Mouse (Mus musculus) colon, adult 2 months (tissue): Measurements from ENCODE around the gene Nusap1. TPM values are rescaled to one million over a fixed set of nuclear protein-coding genes. Genes with fewer than 3 reads are reported as not detected.

Experiments
- polyA plus RNA-seq: library from polyadenylated mRNA; depleted of rRNA; stranded (reverse); fragments of >200 nt; gene quantifications from 2 replicates; pipeline ENCODE4 v1.2.3, GENCODE M21; 2012; rRNA removed

The Nusap1 gene
- polyA plus RNA-seq, result 0.88 and 1.2 TPM in 2 replicates

GRCm38 (mm10) chr2:119618199-119618982 is at the start of gene Nusap1, which contains the start of gene Oip5:
Gene Nusap1 (plus strand): TSS chr2:119618298.
Gene Oip5 (minus strand): TSS chr2:119618469.

DNA sequence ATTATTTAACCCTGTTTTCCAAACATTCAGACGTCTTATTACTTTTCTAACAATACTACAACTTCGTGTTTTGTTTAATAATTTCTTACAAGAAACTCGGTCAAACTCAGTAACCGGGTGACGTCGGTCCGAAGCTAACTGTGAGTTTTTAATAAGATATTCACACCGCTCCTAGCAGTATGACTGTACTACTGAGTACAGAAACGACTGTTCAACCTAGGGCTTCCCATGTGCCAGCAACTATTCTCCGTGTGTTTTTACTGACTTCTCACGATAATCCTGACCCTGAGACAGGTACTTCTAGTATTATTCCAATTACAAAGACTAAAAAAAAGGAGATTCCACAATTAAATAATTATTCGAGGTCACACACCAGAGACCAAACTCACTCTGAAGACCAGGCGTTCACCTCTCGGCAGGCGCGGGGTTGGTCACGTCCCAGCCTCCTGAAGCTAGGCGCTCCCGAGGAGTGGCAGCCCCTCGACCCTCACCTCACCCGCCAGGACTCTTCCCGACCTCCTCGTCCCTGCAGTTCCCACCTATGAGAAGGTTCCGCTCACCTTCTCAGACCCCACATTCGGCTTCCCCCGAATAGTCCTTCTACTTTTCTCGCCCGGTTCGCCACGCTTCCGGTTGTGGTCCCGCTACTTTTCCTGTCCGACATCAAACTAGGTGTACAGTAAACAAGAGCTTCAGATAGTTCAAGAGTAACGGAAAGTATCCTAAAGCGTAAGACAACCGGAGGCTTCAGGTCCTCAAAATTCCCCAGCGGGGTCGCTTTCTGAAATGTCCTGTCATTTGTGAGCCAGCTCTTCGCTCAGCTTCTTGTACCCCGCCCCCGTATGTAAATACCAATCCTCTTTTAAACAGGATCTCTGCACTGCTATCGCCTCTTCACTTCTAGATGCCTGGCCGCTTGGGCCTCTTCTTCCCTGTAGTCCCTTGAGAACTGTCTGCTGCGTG is 44.4 kb downstream of the Nusap1 start, which contains the start of gene Ndufaf1:
Gene Ndufaf1, minus strand, starts transcription at position 608 of the 963 bp plus-strand sequence.

DNA sequence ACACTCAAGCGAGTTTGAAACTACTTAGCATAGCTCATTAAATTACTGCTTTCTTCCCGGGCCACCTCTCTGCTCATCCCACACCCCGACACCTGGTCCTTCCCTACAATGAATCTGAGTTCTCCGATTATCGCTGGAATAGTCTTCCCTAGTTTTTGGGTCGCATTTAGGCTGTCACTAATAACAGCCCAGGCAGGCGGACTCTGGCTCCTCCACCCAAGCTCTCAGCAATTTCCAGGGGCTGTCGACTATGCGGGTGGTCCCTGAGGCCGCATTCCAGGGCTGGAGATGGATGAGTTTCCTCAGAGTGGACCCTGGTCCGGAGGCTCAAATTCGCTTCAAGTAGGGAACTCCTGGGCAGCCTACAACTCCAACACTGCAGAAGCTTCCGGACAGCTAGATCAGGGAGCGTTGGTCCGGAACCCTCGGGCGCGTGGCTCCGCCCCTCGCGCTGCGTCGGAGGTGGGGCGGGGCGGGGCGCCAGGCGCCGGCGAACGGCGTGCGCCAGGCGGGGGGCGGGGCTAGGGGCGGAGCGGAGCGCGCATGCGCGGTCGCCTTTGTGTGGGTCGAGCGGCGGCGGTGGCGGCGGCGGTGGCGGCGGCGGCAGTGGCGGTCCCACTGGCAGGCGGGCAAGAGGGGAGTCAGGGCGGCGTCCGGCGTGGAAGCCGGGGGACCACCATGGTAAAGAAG is 56.6 kb downstream of the Nusap1 start, which contains the start of gene Rtf1:
Gene Rtf1, plus strand, starts transcription at position 544 of the 690 bp plus-strand sequence.

Other genes starting within 250 kb of the Nusap1 start
- 6.0 and 6.3 TPM in 2 replicates for gene Ino80, start 140.6 kb upstream of the Nusap1 start, polyA plus RNA-seq
- 0.12 and 0.81 TPM in 2 replicates for gene Exd1, start 70.7 kb upstream of the Nusap1 start, polyA plus RNA-seq
- 125 and 155 TPM in 2 replicates for gene Chp1, start 70.6 kb upstream of the Nusap1 start, polyA plus RNA-seq
- gene Oip5, start 171 bp downstream of the Nusap1 start, polyA plus RNA-seq, result 3.9 and 5.9 TPM in 2 replicates
- gene Ndufaf1, start 44.5 kb downstream of the Nusap1 start, polyA plus RNA-seq, result 1.7 TPM in 2 replicates
- 5.9 and 6.2 TPM in 2 replicates for gene Rtf1, start 56.8 kb downstream of the Nusap1 start, polyA plus RNA-seq
- gene Itpka, start 124.0 kb downstream of the Nusap1 start, polyA plus RNA-seq, result 17.6 and 18.0 TPM in 2 replicates
- 3.6 and 3.9 TPM in 2 replicates for gene Ltk, start 142.1 kb downstream of the Nusap1 start, polyA plus RNA-seq
- gene Rpap1, start 169.2 kb downstream of the Nusap1 start, polyA plus RNA-seq, result 25.0 and 26.3 TPM in 2 replicates
- gene Tyro3, start 179.4 kb downstream of the Nusap1 start, polyA plus RNA-seq, result 10.8 and 11.3 TPM in 2 replicates